Mouse (Mus musculus) heart, adult 11 months (tissue): Measurements from ENCODE around the gene Fosb.
"Not testable (repeated sequence)": the region's sequence is repeated elsewhere in the genome, so short reads cannot be mapped to it uniquely, and the experiment has no call there.

ENCODE experiments used
- DNase-seq: peaks from one replicate; pipeline ENCODE4 v3.0.0; 2022

The Fosb gene

GRCm38 (mm10) chr7:19305796-19306765, 3.8 kb downstream of the Fosb start:
- no peak for DNase-seq

DNA sequence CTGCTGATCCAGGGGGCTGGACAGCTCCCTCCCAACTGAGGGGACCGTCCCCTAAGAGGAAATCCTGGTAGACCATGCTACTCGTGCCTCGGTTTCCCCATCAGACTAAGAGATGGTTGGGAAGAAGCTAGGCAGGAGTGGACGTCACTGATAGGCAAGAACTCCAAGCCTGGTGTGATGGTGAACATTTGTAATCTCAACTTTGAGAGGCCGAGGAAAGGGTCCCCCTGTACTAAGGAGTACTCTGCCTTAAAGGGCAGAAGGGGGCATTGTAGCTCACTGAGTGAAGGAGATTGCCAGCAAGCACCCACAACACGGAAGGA, 4.5 kb downstream of the Fosb start:
- DNase-seq: no peak

GRCm38 (mm10) chr7:19304501-19305412, 5.1 kb downstream of the Fosb start:
- peak; percentile 91 for DNase-seq

DNA sequence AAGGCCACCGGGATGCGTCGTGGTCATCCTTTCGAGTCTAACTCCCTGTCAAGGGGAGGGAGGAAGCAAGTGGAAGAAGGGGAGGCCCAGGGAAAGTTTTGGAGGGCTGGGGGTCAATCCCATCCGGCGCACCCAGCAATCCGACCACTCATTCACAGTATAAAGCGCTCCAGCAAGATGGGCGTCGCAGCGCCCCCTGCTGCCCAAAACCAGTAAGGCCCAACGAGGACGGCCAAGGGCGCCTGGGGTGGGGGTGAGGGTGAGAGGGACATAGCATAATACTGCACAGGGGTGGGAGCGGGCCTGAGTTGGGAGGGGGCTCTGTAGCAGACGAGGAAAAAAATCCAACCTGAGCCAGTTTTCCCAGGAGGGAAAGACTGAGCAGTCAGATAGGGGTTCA, 6.1 kb downstream of the Fosb start:
- peak; percentile 97 for DNase-seq

- no peak for DNase-seq
These were observed 6.9 kb downstream of the Fosb start for GRCm38 (mm10) chr7:19303046-19303305.

DNA sequence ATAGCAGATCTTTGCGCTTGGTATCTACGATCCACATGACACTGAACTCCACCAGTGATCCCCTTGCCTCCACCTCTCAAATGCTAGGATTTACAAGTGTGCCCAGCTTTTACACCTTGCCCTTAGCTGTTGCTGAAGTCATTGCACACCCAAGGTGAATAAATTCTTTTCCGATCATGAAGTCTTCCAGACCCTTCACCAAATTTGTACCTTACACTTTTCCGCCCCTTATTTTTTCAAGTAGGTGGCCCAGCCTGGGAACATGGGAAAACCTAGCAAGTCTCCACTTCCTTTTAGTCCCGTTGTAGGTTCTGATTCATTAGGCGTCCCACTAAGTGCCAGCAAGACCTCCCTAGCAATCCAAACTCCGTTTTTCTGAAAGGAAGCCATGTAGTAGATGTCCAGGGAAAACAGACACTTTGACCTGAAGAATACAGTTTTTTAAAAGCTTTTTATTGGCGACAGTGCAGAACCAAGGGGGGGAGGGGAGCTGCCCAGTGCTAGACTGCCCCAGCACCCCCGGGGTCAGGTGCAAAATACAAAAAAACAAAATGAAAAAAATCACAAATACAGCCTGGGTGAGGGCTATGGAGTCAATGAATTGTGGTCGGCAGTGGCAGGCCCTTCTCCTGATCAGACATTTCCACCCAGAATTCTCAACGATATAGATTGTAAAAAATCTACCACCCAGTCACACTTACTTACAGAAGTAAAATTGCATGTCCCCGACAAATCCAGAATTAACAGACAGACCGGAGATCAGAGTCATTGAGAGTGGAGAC, 7.4 kb downstream of the Fosb start:
- DNase-seq: no peak

GRCm38 (mm10) chr7:19301461-19302263, 8.2 kb downstream of the Fosb start:
- DNase-seq: peak; percentile 90

- DNase-seq: peak; percentile 96
These were observed 9.1 kb downstream of the Fosb start for GRCm38 (mm10) chr7:19300501-19301421.

GRCm38 (mm10) chr7:19299194-19299593, 10.7 kb downstream of the Fosb start:
- DNase-seq: no peak

DNA sequence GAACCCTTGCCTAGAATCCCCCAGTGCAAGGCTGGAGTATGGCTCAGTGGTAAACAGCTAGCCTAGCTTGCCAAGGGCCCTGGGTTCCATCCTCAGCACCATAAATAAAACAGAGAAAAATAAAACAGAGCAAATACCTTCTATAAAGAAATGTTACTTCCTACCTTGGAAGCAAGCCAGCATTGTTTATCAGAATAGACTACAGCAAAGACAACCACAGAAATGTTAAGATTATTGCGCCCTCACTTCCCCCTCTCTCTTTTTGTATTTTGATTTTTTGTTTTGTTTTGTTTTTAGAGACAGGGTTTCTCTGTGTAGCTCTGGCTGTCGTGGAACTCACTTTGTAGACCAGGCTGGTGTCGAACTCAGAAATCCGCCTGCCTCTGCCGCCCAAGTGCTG, 12.1 kb downstream of the Fosb start:
- DNase-seq: no peak

- no peak for DNase-seq
These were observed 12.8 kb downstream of the Fosb start for GRCm38 (mm10) chr7:19297034-19297433.

DNA sequence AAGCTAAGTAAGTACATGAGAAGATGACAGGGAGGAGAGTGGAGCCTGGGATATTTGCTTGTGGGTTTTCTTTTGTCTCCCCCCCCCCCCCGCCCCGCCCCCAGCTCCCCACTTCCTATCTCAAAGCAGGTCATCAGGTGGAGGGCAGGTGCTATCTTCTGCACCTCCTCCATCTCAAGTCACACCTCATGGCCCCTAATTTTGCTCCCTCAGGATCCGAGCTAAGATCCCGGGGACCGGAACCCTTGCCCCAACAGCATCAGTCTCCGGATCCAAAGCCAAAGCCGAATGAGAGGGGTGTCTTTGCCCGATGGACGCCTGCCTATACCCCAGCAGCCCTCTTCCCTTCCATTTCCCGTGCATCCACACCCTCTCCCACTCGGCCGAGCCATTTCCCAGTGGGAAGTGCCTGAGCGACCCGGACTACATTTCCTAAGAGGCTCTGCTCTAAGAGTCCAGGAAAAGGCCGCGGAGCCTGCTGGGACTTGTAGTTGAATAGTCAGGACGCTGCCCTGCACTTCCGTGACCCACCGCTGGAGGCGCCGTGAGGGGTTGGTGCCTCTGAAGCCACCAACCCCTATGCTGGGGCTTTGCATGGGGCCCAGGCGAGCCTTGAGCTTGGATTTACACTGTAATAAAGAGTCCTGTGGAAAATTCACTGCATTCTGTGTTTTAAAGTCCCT, 14.2 kb downstream of the Fosb start:
- peak; percentile 99 for DNase-seq

DNA sequence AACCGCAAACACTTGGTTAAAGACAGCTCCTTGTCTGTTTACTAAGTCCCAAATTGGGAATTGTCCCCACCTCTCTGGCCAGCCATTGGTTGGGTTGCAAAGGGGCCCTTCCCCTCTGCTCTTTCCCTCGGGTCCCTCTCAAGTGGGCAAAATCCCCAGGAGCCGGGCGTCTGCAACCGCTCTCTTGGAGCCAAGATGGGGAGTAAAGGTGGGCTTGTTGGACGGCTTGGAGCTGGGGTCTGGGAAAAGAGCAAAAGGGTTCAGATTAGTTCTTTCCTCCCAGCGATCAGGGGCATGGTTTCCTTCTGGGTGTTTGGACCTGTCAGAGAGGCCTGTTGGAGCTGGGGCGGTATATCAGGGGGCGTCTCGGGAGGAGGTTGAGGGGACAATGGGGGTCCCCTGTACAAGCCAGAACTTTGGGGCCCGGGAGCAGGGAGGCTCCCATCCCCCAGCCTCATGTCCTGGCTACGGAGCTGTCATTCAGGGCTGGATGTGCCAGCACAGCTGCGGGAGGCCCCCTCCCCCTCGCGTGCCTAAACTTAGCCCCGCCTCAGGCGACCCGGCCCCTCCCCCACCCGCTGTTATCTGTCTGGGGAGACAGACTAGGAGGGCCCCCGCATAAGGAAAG, 18.8 kb downstream of the Fosb start:
- DNase-seq: peak; percentile 98

GRCm38 (mm10) chr7:19284763-19285162, 25.1 kb downstream of the Fosb start:
- no peak for DNase-seq

DNA sequence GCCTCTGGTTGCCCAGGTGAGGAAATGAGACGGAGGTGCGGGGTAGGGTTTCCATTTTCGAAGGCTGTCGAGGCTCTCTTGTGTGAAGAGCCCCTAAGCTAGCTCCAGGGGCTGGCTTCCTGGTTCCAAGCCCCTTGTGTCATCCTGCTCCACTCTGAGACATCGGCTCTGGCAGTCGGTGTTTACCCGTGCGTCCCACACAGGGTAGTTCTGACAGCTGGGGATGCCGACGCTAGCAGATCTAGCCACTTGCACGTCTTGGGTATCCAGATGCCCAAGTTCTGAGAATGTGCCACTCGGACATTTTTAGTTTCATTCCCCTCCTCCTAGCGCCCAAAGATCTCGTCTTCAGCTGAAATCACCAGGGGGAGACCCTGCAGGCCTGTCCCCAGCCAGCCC, 26.4 kb downstream of the Fosb start:
- no peak for DNase-seq

DNA sequence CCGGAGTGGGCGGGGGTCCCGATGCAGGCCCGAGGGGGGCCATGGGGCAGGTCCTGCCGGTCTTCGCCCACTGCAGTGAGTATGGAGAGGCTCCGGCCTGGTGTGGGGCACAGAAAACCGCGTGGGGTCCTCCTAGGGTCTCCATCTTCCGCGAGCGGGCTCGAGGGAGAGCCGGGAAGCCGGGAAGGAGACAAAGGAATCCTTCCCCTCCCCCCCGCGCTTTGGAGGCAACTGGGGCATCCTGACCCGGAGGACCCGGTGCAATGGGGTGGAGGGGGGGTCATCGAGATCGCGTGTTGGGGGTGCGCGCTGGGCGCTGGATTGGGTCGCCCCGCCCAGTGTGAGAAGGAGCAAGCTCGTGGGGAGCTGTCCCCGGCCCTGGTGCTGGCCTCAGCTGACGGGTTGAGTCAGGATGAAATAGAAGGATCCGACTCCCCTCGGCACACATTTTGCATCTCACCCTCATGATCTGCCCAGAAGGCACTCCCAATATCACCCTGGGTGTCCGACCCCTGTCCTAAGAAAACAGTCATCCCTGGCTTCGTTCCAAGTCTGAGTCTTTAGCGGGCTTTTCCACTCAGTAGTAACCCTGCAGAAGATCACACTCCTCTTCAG, 27.0 kb downstream of the Fosb start:
- DNase-seq: peak; percentile 96

- no peak for DNase-seq
These were observed 27.5 kb downstream of the Fosb start, which contains the start of gene Rtn2 for GRCm38 (mm10) chr7:19282385-19282784. TSS of gene Rtn2 (plus strand) at chr7:19282624.

GRCm38 (mm10) chr7:19281680-19282304, 28.1 kb downstream of the Fosb start:
- not testable (repeated sequence) for DNase-seq

- no peak for DNase-seq
These were observed 30.2 kb downstream of the Fosb start, which contains the start of gene Ppm1n for GRCm38 (mm10) chr7:19279581-19280114. TSS of gene Ppm1n (minus strand) at chr7:19280064.
